Mouse (Mus musculus) intestine, embryonic 15.5 days (tissue): ENCODE results near the gene Apaf1. TPM values are rescaled to one million over a fixed set of nuclear protein-coding genes. Genes with fewer than 3 reads are reported as not detected.

Experiments used
- ATAC-seq: fragments of 200-750 bp; cut with Nextera tagmentation; 2 replicates; pipeline ENCODE4 v1.8.0; 2017; ENCODE audit warnings: moderate TSS enrichment, moderate library complexity
- H3K27ac ChIP-seq: fragments of 300-500 bp; sonication (generic); 2 replicates; pipeline ENCODE4 v1.5.1; 2015; ENCODE audit warnings: mild to moderate bottlenecking, inconsistent platforms
- H3K27me3 ChIP-seq: fragments of 300-500 bp; sonication (generic); replicated peaks from 2 replicates; pipeline ENCODE4 v1.6.1; 2015; ENCODE audit warnings: inconsistent platforms
- H3K36me3 ChIP-seq: fragments of 300-500 bp; sonication (generic); 2 replicates; pipeline ENCODE4 v1.6.1; 2015; ENCODE audit warnings: inconsistent platforms
- H3K4me1 ChIP-seq: fragments of 300-500 bp; sonication (generic); replicated peaks from 2 replicates; pipeline ENCODE4 v1.6.1; 2015; ENCODE audit warnings: inconsistent platforms
- H3K4me2 ChIP-seq: fragments of 300-500 bp; sonication (generic); replicated peaks from 2 replicates; pipeline ENCODE4 v1.6.1; 2015; ENCODE audit warnings: mild to moderate bottlenecking, inconsistent platforms
- H3K4me3 ChIP-seq: fragments of 300-500 bp; sonication (generic); replicated peaks from 2 replicates; pipeline ENCODE4 v1.5.1; 2015; ENCODE audit warnings: inconsistent platforms
- H3K9ac ChIP-seq: fragments of 300-500 bp; sonication (generic); 2 replicates; pipeline ENCODE4 v1.6.1; 2015; ENCODE audit warnings: inconsistent platforms
- H3K9me3 ChIP-seq: fragments of 300-500 bp; sonication (generic); 2 replicates; pipeline ENCODE4 v1.6.1; 2016; ENCODE audit warnings: inconsistent platforms
- WGBS: fragments of 180-500 bp; shearing (Covaris S2); methylation state at CpG from one replicate; pipeline ENCODE4 v1.1.7; 2015; 5-methylcytosine and 5-hydroxymethylcytosine counted together
- polyA plus RNA-seq: library from polyadenylated mRNA; unstranded; fragments of >200 nt; fragmentation: Nextera tagmentation; extraction: Ambion mirVana; gene quantifications from 2 replicates; pipeline ENCODE4 v1.2.1, GENCODE M21; 2015

Gene Apaf1
- polyA plus RNA-seq, 1 experiment from 2014 or later = 20.6 TPM

DNA sequence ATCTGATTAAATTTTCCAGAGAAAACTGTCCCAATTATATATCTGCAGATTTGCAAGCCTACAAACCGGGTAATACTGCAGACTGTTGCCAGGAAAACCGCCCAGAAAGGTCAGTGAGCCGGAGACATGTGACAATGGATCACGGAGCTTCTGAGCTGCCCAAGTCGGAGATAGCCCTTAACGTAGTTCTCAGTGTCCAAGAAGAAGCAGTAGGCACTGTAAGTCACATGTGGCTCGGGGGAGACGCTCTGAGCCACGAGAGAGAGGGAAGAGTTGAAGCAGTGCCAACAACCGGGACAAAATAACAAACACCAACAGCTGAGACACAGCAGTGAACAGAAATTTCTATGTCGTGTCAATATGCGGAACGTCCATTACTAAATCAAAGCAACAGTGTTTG, 81.1 kb downstream of the Apaf1 start:
- Histone ChIP-seq H3K36me3 (no peaks in the 10 kb centered on the region), H3K4me3 (no peak overlapping the region), H3K9me3 (no peaks in the 10 kb centered on the region), H3K27ac (no peak overlapping the region), H3K4me1 (no peaks in the 10 kb centered on the region), H3K4me2 (no peak overlapping the region), H3K9ac (no peak overlapping the region), H3K27me3 (no peaks in the 10 kb centered on the region)
- WGBS = 72% methylated on average over 13 of the region's 13 CpGs
- ATAC-seq = no peak

- WGBS = 84% methylated on average over 5 of the region's 5 CpGs
- Histone ChIP-seq H3K4me3 (no peak overlapping the region), H3K4me1 (no peaks in the 10 kb centered on the region), H3K4me2 (no peak overlapping the region), H3K36me3 (peaks cover 4% of the 10 kb centered on the region; the same call in 1 of the 2 replicates), H3K9me3 (no peaks in the 10 kb centered on the region), H3K27me3 (no peaks in the 10 kb centered on the region), H3K27ac (no peak overlapping the region), H3K9ac (no peak overlapping the region)
- no peak for ATAC-seq
Observed at GRCm38 (mm10) chr10:90999899-91000298, 82.7 kb downstream of the Apaf1 start.

DNA sequence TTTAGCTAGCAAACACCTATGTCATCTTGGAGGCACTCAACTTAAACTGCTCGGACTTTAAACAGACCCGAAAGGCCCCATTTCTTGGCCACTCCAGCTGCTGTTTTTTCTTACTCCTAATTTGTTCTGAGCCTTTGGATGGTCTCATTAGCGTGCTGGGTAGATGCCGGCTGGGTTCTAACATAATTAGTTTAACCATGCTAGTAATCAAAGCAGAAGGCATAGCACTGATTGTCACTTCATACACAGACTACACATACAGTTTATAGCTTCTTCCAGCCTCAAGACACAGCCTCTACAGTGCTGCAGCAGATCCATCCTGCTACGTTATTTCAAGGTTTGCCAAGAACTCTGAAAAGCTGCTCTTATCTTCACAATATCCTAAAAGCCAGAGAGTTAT, 88.7 kb downstream of the Apaf1 start:
- Histone ChIP-seq H3K9ac (no peak overlapping the region), H3K9me3 (no peaks in the 10 kb centered on the region), H3K4me1 (no peaks in the 10 kb centered on the region), H3K4me3 (no peak overlapping the region), H3K36me3 (peaks cover 7% of the 10 kb centered on the region; the same call in 1 of the 2 replicates), H3K27me3 (no peaks in the 10 kb centered on the region), H3K4me2 (no peak overlapping the region), H3K27ac (no peak overlapping the region)
- 82% methylated on average over 5 of the region's 5 CpGs for WGBS
- ATAC-seq = no peak

- H3K4me1 ChIP-seq = no peaks in the 10 kb centered on the region
- whole genome bisulfite sequencing = 84% methylated on average over 6 of the region's 6 CpGs
Observed at GRCm38 (mm10) chr10:90992237-90992636, 90.3 kb downstream of the Apaf1 start.

DNA sequence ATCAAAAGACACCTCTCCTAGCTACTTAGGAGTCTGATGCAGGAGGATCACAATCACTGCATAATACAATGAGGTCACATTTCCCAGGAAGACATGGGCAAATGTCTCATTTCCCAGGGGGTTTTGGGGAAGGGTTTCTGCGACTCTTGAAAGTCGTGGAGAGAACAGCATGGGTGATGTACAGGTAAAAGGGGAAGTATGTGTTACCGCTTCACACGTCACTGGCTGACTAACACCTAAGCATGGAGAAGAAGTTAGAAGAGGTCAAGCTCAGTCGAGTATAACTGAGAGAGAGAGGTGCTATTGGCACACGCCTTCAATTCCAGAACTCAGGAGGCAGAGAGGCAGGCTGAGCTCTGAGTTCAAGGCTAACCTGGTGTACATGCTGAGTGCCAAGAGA, 92.2 kb downstream of the Apaf1 start:
- ATAC-seq = no peak
- Histone ChIP-seq H3K4me3 (no peak overlapping the region), H3K9me3 (no peaks in the 10 kb centered on the region), H3K9ac (no peak overlapping the region), H3K36me3 (peaks cover 5% of the 10 kb centered on the region; the same call in 1 of the 2 replicates), H3K27ac (no peak overlapping the region), H3K27me3 (no peaks in the 10 kb centered on the region), H3K4me1 (no peaks in the 10 kb centered on the region), H3K4me2 (no peak overlapping the region)
- WGBS = 88% methylated on average over 6 of the region's 6 CpGs

More at GRCm38 (mm10) chr10:90992237-90992636, 90.3 kb downstream of the Apaf1 start:
- Histone ChIP-seq H3K9me3 (no peaks in the 10 kb centered on the region), H3K4me3 (no peak overlapping the region), H3K4me2 (no peak overlapping the region), H3K27ac (no peak overlapping the region), H3K9ac (no peak overlapping the region), H3K27me3 (no peaks in the 10 kb centered on the region), H3K36me3 (peaks cover 7% of the 10 kb centered on the region; the same call in 1 of the 2 replicates)
- no peak for ATAC-seq

DNA sequence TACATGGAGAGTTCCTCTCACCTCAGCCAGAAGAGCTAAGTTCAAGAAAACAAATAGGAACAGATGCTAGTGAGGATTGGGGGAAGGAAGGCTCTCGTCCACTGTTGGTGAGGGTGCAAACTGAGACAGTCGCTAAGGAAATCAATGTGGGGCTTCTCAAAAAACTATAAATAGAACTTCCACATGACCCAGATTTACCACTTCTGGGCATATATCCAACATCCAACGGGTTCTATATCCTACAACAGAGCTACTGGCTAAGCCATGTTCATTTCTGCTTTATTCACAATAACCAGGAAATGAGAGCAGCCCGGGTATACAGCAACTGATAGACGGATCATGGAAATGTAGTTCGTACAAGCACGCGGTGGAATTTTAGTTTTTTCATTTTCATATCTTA, 99.5 kb downstream of the Apaf1 start:
- Histone ChIP-seq H3K9me3 (no peaks in the 10 kb centered on the region), H3K36me3 (no peaks in the 10 kb centered on the region; the same call in 1 of the 2 replicates), H3K4me3 (no peak overlapping the region), H3K4me2 (no peak overlapping the region), H3K27ac (no peak overlapping the region), H3K4me1 (no peaks in the 10 kb centered on the region), H3K27me3 (no peaks in the 10 kb centered on the region), H3K9ac (no peak overlapping the region)
- 58% methylated on average over 8 of the region's 8 CpGs for WGBS
- no peak for ATAC-seq

DNA sequence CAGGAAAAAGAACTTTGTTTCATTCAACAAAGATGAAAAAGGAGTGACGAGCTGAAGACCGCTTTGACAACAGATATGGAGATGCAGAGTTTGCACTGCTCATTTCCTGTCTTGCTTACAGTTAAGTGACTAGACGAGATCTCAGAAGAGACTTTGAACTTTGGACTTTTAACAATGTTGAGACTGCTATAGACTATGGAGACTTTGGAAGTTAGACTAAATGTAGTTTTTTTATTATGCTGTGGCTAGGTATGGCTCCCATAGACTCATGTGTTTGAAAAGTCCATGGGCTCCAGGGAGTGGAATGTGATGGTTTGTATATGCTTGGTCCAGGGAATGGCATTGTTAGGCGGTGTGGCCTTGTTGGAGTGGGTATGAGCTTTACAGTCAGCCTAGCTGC, 100.8 kb downstream of the Apaf1 start:
- H3K9me3 ChIP-seq = no peaks in the 10 kb centered on the region
- no peaks in the 10 kb centered on the region; the same call in 1 of the 2 replicates for H3K36me3 ChIP-seq
- H3K4me1 ChIP-seq = no peaks in the 10 kb centered on the region
- H3K27ac ChIP-seq = no peak overlapping the region
- no peaks in the 10 kb centered on the region for H3K27me3 ChIP-seq
- ATAC-seq = peak; percentile 49
- WGBS = 81% methylated on average over 4 of the region's 4 CpGs
- H3K4me2 ChIP-seq = no peak overlapping the region
- H3K4me3 ChIP-seq = no peak overlapping the region
- no peak overlapping the region for H3K9ac ChIP-seq

DNA sequence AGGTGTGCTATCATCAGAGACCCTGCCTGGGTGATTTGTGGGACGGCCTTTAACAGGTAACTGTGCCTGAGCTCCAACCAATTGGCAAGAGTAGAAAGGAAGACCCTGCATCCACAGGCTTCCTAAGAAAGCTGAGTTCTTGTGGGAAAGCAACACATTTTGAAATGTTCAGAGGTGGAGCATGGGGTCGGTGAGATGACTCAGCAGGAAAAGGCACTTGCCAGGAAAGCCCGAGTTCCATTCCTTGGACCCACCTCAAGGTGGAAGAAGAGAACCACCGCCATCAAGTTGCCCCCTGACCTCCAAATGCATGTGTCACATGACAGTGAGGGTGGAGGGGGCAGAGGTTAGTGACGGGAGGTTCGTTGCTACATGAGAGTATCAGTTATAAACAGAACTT, 108.1 kb downstream of the Apaf1 start:
- no peaks in the 10 kb centered on the region for H3K36me3 ChIP-seq
- H3K4me2 ChIP-seq = no peak overlapping the region
- peaks cover 7% of the 10 kb centered on the region; the same call in 1 of the 2 replicates for H3K4me1 ChIP-seq
- H3K9me3 ChIP-seq = no peaks in the 10 kb centered on the region
- no peak overlapping the region for H3K4me3 ChIP-seq
- H3K27ac ChIP-seq = no peak overlapping the region
- peaks cover 4% of the 10 kb centered on the region for H3K27me3 ChIP-seq
- H3K9ac ChIP-seq = no peak overlapping the region
- ATAC-seq = no peak
- 76% methylated on average over 6 of the region's 6 CpGs for WGBS

DNA sequence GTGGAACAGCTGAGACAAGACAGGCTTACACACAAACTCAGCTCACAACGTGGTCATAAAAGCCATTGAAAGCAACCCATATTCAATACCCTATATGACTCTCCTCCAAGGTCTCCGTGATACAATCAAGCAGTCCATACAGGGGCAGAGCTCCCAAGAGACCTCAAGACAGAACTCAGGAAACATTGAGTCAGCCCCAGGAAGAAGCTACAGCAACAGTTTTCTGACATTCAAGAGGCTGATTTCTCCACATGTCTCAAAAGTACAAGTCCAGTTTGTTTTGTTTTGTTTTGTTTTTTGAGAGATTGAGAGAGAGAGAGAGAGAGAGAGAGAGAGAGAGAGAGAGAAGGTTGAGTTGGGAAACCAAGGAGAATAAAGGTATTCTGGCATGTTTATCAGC, 108.5 kb downstream of the Apaf1 start:
- Histone ChIP-seq H3K4me3 (no peak overlapping the region), H3K4me1 (peaks cover 10% of the 10 kb centered on the region; the same call in 1 of the 2 replicates), H3K27ac (no peak overlapping the region), H3K4me2 (no peak overlapping the region), H3K36me3 (no peaks in the 10 kb centered on the region), H3K27me3 (peaks cover 9% of the 10 kb centered on the region), H3K9me3 (no peaks in the 10 kb centered on the region), H3K9ac (no peak overlapping the region)
- ATAC-seq = no peak
- WGBS = 66% methylated on average over 2 of the region's 2 CpGs

DNA sequence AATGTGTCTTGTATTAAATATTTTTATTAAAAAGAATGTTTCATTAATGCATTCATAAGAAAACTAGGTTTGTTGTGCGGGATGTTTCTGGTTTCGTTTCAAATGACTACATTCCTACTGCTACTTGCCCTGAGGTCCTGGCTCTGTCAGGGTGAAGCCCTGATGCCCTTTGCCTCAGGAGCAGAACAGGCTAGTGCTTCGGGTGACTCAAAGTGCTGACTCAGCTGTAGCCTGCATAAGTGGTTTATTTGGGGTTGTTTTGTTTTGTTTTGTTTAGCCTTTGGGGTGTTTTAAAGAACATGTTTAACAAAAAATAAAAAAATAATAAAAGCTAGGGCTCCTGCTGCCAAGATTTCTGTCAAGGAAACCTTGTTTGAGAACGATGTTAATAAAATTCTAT, 112.0 kb downstream of the Apaf1 start:
- WGBS = 43% methylated on average over 4 of the region's 4 CpGs
- Histone ChIP-seq H3K27me3 (peaks cover 28% of the 10 kb centered on the region), H3K9me3 (no peaks in the 10 kb centered on the region), H3K27ac (no peak overlapping the region), H3K4me3 (no peak overlapping the region), H3K9ac (no peak overlapping the region), H3K4me1 (peaks cover 10% of the 10 kb centered on the region; the same call in 1 of the 2 replicates), H3K36me3 (no peaks in the 10 kb centered on the region), H3K4me2 (no peak overlapping the region)
- no peak for ATAC-seq

DNA sequence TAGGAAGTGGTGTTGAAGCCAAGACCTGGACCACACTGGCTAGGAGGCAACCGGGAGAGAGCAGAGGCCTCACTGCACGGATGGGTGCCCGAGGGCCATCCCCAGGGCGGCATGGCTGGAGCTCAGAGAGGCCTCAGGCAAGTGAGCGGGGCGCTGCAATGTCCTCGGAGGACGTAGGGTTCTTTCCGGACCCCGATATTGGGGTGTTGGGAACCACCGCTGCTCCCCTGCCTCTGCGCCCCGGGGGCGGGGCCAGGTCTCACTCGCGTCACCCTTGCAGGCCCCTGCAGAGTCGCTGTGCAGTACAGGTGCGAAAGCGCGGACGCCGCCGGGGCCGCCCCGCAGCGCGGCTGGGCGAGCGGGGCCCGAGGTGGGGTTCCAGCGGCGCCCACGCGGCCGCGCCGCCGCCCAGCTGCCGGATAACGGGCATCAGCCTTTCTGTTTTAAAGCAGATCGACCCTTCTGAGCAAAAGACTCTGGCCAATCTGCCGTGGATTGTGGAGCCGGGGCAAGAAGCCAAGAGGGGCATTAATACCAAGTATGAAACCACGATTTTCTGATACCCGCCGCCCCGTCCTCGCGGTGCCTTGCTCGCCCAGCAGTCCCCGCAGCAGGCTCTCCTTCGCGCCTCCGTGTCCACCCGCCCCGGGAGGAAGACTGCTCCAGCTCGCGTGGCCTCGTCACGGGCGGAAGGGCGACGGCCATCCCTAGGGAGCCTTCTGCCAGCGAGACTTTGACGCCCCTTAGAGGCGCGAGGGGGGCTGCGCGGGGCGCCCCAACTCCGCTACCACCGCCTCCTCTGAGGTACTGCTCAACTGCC, 113.0 kb downstream of the Apaf1 start:
- peak overlapping the region; percentile 36 for H3K9ac ChIP-seq
- H3K4me1 ChIP-seq = peaks cover 10% of the 10 kb centered on the region; the same call in 1 of the 2 replicates
- 3% methylated on average over 72 of the region's 72 CpGs for WGBS
- H3K4me2 ChIP-seq = peak overlapping the region; percentile 89
- H3K36me3 ChIP-seq = no peaks in the 10 kb centered on the region
- ATAC-seq = peak; percentile 69
- H3K27ac ChIP-seq = no peak overlapping the region
- no peaks in the 10 kb centered on the region for H3K9me3 ChIP-seq
- peaks cover 28% of the 10 kb centered on the region for H3K27me3 ChIP-seq
- peak overlapping the region; percentile 44 for H3K4me3 ChIP-seq

GRCm38 (mm10) chr10:90968247-90968646, 114.3 kb downstream of the Apaf1 start:
- Histone ChIP-seq H3K4me2 (no peak overlapping the region), H3K27me3 (peaks cover 28% of the 10 kb centered on the region), H3K4me1 (peaks cover 10% of the 10 kb centered on the region; the same call in 1 of the 2 replicates), H3K9me3 (no peaks in the 10 kb centered on the region), H3K27ac (no peak overlapping the region), H3K9ac (no peak overlapping the region), H3K4me3 (no peak overlapping the region), H3K36me3 (no peaks in the 10 kb centered on the region)
- 89% methylated on average over 10 of the region's 10 CpGs for WGBS
- ATAC-seq = no peak

DNA sequence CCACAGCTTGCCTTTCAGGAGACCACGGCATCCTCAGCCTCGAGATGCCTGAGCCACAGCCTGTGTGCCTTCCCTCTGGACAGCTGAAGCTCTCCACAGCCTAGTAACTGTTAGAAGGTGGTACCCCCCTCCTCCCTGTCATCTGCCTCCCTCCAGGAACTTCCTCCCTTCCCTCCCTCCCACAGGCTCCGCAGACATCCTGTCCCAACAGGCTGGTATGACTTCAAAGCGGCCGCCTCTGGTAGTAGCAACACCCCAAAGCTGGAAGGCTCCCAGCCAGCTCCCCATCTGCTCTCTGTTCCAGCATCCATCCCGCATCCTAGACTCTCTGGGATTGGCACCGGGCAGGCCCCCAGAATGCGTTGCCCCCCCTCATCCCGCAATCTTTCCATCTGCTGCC, 115.7 kb downstream of the Apaf1 start:
- H3K4me2 ChIP-seq = no peak overlapping the region
- H3K36me3 ChIP-seq = no peaks in the 10 kb centered on the region
- H3K27me3 ChIP-seq = peaks cover 28% of the 10 kb centered on the region
- WGBS = 10% methylated on average over 9 of the region's 9 CpGs
- ATAC-seq = no peak
- H3K27ac ChIP-seq = no peak overlapping the region
- no peaks in the 10 kb centered on the region for H3K9me3 ChIP-seq
- peaks cover 10% of the 10 kb centered on the region; the same call in 1 of the 2 replicates for H3K4me1 ChIP-seq
- no peak overlapping the region for H3K4me3 ChIP-seq
- no peak overlapping the region for H3K9ac ChIP-seq
